ENCODE assay signal across 9 mouse cellular contexts in the genomic region with DNA sequence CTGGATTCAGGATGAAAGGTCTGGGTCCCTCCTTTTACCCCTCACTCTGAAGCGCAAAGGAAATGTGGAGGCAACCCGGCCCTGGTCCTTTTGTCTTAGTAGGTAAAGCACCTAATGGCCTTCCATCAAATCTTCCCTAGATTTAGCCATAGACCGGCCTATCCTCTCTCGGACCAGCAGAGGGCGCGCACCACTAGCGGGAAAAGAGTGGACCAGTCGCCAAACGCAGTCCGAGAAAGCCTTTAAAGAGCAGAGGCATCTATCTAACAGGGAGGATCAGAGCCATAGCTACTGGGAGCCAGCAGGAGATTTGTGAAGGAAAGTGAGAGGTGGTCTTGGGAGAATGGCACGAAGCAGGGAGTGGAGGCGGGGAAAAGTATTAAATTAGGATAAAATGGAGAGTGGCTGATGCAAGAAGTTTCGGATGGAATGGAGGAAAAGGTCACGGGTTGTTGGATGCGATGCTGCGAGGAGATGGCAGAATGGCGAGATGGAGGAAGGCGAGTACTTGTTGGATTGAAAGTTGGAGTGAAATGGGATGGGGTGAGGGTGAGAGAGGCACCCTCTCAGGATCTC. TPM values are rescaled to one million over a fixed set of nuclear protein-coding genes. Genes with fewer than 3 reads are reported as not detected.
A peak's percentile ranks its signal among the peaks of the same experiment; 100 is the strongest.
DNase-seq lines count a peak whose midpoint lies in the region; ATAC-seq and TF ChIP-seq lines count a peak whose summit lies in the region.
"Had no signal": no experiment of that assay in that cellular context is flagged by ENCODE, and none has a peak within 500 bp of the region (broad histone marks: within the 10 kb centered on the region; RNA-seq: fewer than 3 reads in every experiment).

No protein-coding gene starts in this region.

- no peak for ATAC-seq in heart, postnatal 0 days (ENCODE audit: insufficient read depth, low read depth)

- TF ChIP-seq CTCF in heart, postnatal 0 days (IDR thresholded peaks at IDR 0.05; ENCODE audit: low read depth), result peak; percentile 95

- peaks cover 74% of the 10 kb centered on the region for H3K27me3 ChIP-seq in heart, postnatal 0 days (ENCODE audit: control insufficient read depth, insufficient read depth, low read length)
- peaks cover 88% of the 10 kb centered on the region for H3K27me3 ChIP-seq in midbrain, embryonic 10.5 days (ENCODE audit: low read depth, poor library complexity, severe bottlenecking)

- DNase-seq in heart, adult 11 months, result peak; percentile 94
- DNase-seq in heart, postnatal 25 days (ENCODE audit: low spot score), result no peak
- peak; percentile 62 to 73 for DNase-seq in adrenal gland, adult 18-20 months (ENCODE audit: low spot score in 2 of 2)
- DNase-seq in embryo, embryonic 11 days, result peak; percentile 87
- peak; percentile 61 for DNase-seq in heart, postnatal 0 days (ENCODE audit: low spot score)
- peak; percentile 44 to 63 for DNase-seq in layer of hippocampus, adult 8-10 months (ENCODE audit: low spot score in 2 of 2)
- DNase-seq in midbrain, embryonic 10.5 days (ENCODE audit: low spot score), result peak; percentile 80
- peak; percentile 16 to 27 for DNase-seq in spleen, postnatal 36 days (ENCODE audit: low spot score in 2 of 2)

- H3K9me3 ChIP-seq in heart, postnatal 0 days (replicated peaks; ENCODE audit: control insufficient read depth, low read length), result no peaks in the 10 kb centered on the region
- no peaks in the 10 kb centered on the region for H3K9me3 ChIP-seq in midbrain, embryonic 10.5 days (replicated peaks)

- 4% methylated on average over 18 of the region's 18 CpGs for WGBS in heart, postnatal 0 days
- 1% methylated on average over 18 of the region's 18 CpGs for WGBS in midbrain, embryonic 10.5 days

- no peaks in the 10 kb centered on the region for H3K36me3 ChIP-seq in heart, postnatal 0 days (replicated peaks; ENCODE audit: control insufficient read depth, insufficient read depth, low read length)
- no peaks in the 10 kb centered on the region for H3K36me3 ChIP-seq in midbrain, embryonic 10.5 days

- no peak for TF ChIP-seq EP300 in heart, postnatal 0 days (IDR thresholded peaks at IDR 0.05; ENCODE audit: low read depth)

- no peak overlapping the region for H3K9ac ChIP-seq in heart, postnatal 0 days (replicated peaks; ENCODE audit: low read depth, low read length)

- H3K27ac ChIP-seq in heart, postnatal 0 days (ENCODE audit: low read depth), result no peak overlapping the region
- no peak overlapping the region for H3K27ac ChIP-seq in midbrain, embryonic 10.5 days (replicated peaks)

- peaks cover 6% of the 10 kb centered on the region; the same call in 1 of the 2 replicates for H3K4me1 ChIP-seq in heart, postnatal 0 days (ENCODE audit: control insufficient read depth, insufficient read depth)
- H3K4me1 ChIP-seq in midbrain, embryonic 10.5 days, result peaks cover 39% of the 10 kb centered on the region

- H3K4me2 ChIP-seq in heart, postnatal 0 days (ENCODE audit: low read depth, low read length), result no peak overlapping the region

- intact Hi-C loops in heart, postnatal 25 days (cut with DNase I), result loop anchor here (2.0 to 5.0 kb wide), 2 partner anchors 20 to 136 kb away; no protein-coding TSS in a partner anchor

- H3K4me3 ChIP-seq in heart, postnatal 0 days (ENCODE audit: low read depth, low read length), result no peak overlapping the region
- H3K4me3 ChIP-seq in midbrain, embryonic 10.5 days, result no peak overlapping the region

RNA-seq across cellular contexts. Expression of a gene that starts 4.3 kb away (rescaled TPM):
- not detected for total RNA-seq in heart, postnatal 25 days (2021)
- total RNA-seq in adrenal gland, adult 18-20 months (2021), result 1 to 10 TPM in 1 of 2 experiments, under 1 TPM in 1; 0.96 to 1.2 TPM
- total RNA-seq in heart, postnatal 0 days (2014; rRNA removed; ENCODE audit: low replicate concordance), result not detected in 2 replicates
- 0.23 and 0.34 TPM in 2 replicates for polyA plus RNA-seq in heart, postnatal 0 days (2015; fragmentation: Nextera tagmentation; extraction: Ambion mirVana)
- not detected for total RNA-seq in layer of hippocampus, adult 8-10 months (2022)
- 0.36 TPM in 1 of 2 replicates, not detected in the other for polyA plus RNA-seq in midbrain, embryonic 10.5 days (2016; fragmentation: Nextera tagmentation; extraction: Ambion mirVana)
- polyA plus RNA-seq: liver, embryonic 16.5 days had no signal

RNA-seq across cellular contexts. Expression of a gene that starts 12.1 kb away (rescaled TPM):
- total RNA-seq in heart, postnatal 25 days (2021), result not detected
- total RNA-seq in adrenal gland, adult 18-20 months (2021), result under 1 TPM; 0.58 to 0.76 TPM
- not detected in 2 replicates for total RNA-seq in heart, postnatal 0 days (2014; rRNA removed; ENCODE audit: low replicate concordance)
- polyA plus RNA-seq in heart, postnatal 0 days (2015; fragmentation: Nextera tagmentation; extraction: Ambion mirVana), result not detected in 2 replicates
- total RNA-seq in layer of hippocampus, adult 8-10 months (2022), result under 1 TPM in 2 of 4 experiments, not detected in 2; 0.74 to 0.82 TPM
- polyA plus RNA-seq in midbrain, embryonic 10.5 days (2016; fragmentation: Nextera tagmentation; extraction: Ambion mirVana), result 0.26 TPM in 1 of 2 replicates, not detected in the other
- polyA plus RNA-seq: liver, embryonic 16.5 days had no signal

RNA-seq across cellular contexts. Expression of a gene that starts 26.1 kb away (rescaled TPM):
- not detected for total RNA-seq in heart, postnatal 25 days (2021)
- total RNA-seq in adrenal gland, adult 18-20 months (2021), result 1 to 10 TPM; 4.1 to 4.8 TPM
- total RNA-seq in heart, postnatal 0 days (2014; rRNA removed; ENCODE audit: low replicate concordance), result not detected in 2 replicates
- not detected in 2 replicates for polyA plus RNA-seq in heart, postnatal 0 days (2015; fragmentation: Nextera tagmentation; extraction: Ambion mirVana)
- total RNA-seq in layer of hippocampus, adult 8-10 months (2022), result 100 to 1,000 TPM; 159 to 177 (median 168) TPM
- 1.3 and 2.2 TPM in 2 replicates for polyA plus RNA-seq in midbrain, embryonic 10.5 days (2016; fragmentation: Nextera tagmentation; extraction: Ambion mirVana)
- polyA plus RNA-seq: liver, embryonic 16.5 days had no signal

RNA-seq across cellular contexts. Expression of a gene that starts 54.5 kb away (rescaled TPM):
- total RNA-seq in heart, postnatal 25 days (2021), result not detected
- total RNA-seq in adrenal gland, adult 18-20 months (2021), result not detected
- total RNA-seq in heart, postnatal 0 days (2014; rRNA removed; ENCODE audit: low replicate concordance), result 0.04 TPM in 1 of 2 replicates, not detected in the other
- polyA plus RNA-seq in heart, postnatal 0 days (2015; fragmentation: Nextera tagmentation; extraction: Ambion mirVana), result 0.05 TPM in 1 of 2 replicates, not detected in the other
- total RNA-seq in layer of hippocampus, adult 8-10 months (2022), result 1 to 10 TPM; 3.3 to 4.6 (median 3.6) TPM
- 0.04 and 0.07 TPM in 2 replicates for polyA plus RNA-seq in midbrain, embryonic 10.5 days (2016; fragmentation: Nextera tagmentation; extraction: Ambion mirVana)
- polyA plus RNA-seq: liver, embryonic 16.5 days had no signal

Comparison
In these comparisons a context has a peak if more than half of its experiments do, and no peak if none do; other contexts are left out.
1. RNA of a gene that starts 26.1 kb away (total RNA-seq): 159 to 177 TPM in layer of hippocampus, adult 8-10 months; 4.1 to 4.8 TPM in adrenal gland, adult 18-20 months, not detected in heart, postnatal 25 days and not detected in heart, postnatal 0 days; every median in the first group is over 10 times any median in the second.